Mouse (Mus musculus) hematopoietic multipotent progenitor cell, adult 10-12 weeks (in vitro differentiated cells): ENCODE results near the gene Pik3c2b. TPM values are rescaled to one million over a fixed set of nuclear protein-coding genes. Genes with fewer than 3 reads are reported as not detected.

Source experiments
- polyA plus RNA-seq: library from polyadenylated mRNA; stranded (reverse); fragments of >175 nt; gene quantifications from 2 replicates; pipeline ENCODE4 v1.2.3, GENCODE M21; 2012; ENCODE audit warnings: low replicate concordance

Pik3c2b gene
- 25.8 and 37.9 TPM in 2 replicates for polyA plus RNA-seq

GRCm38 (mm10) chr1:133045011-133045860, at the start of gene Pik3c2b:
Gene Pik3c2b, plus strand, starts transcription at chr1:133045667.

GRCm38 (mm10) chr1:133030461-133030860, 15.0 kb upstream of the Pik3c2b start, which contains the start of gene Mdm4:
Gene Mdm4, minus strand, starts transcription at chr1:133030561.

GRCm38 (mm10) chr1:133130638-133131560, 85.4 kb downstream of the Pik3c2b start, which contains the start of gene Ppp1r15b:
Gene Ppp1r15b, plus strand, starts transcription at chr1:133131143.

Other genes with a start within 250 kb of the Pik3c2b start
- gene Lrrn2, start 165.4 kb upstream of the Pik3c2b start, polyA plus RNA-seq, result 0.10 and 0.21 TPM in 2 replicates
- 109 and 175 TPM in 2 replicates for gene Mdm4, start 15.1 kb upstream of the Pik3c2b start, polyA plus RNA-seq
- 27.5 and 55.7 TPM in 2 replicates for gene Ppp1r15b, start 85.5 kb downstream of the Pik3c2b start, polyA plus RNA-seq
- 6.1 and 10.7 TPM in 2 replicates for gene Plekha6, start 118.5 kb downstream of the Pik3c2b start, polyA plus RNA-seq